Mouse (Mus musculus): ENCODE results near the gene Kirrel.

Kirrel gene

GRCm38 (mm10) chr3:87082235-87082634 is 92.3 kb downstream of the Kirrel start:
- in situ Hi-C loops (cut with MboI, MseI), result no loop called here

- in situ Hi-C loops (cut with MboI, MseI), result no loop called here
Observed at GRCm38 (mm10) chr3:87079751-87080150, 94.8 kb downstream of the Kirrel start.

GRCm38 (mm10) chr3:87079301-87079700 is 95.2 kb downstream of the Kirrel start:
- in situ Hi-C loops (cut with MboI, MseI), result no loop called here

GRCm38 (mm10) chr3:87077681-87078080 is 96.9 kb downstream of the Kirrel start:
- in situ Hi-C loops (cut with MboI, MseI), result no loop called here

- in situ Hi-C loops (cut with MboI, MseI), result no loop called here
Observed at GRCm38 (mm10) chr3:87076899-87077298, 97.6 kb downstream of the Kirrel start.

- in situ Hi-C loops (cut with MboI, MseI), result no loop called here
Observed at GRCm38 (mm10) chr3:87076161-87076560, 98.4 kb downstream of the Kirrel start.

- in situ Hi-C loops (cut with MboI, MseI), result no loop called here
Observed at GRCm38 (mm10) chr3:87072612-87073515, 101.7 kb downstream of the Kirrel start.

- in situ Hi-C loops (cut with MboI, MseI), result no loop called here
Observed at GRCm38 (mm10) chr3:87072191-87072590, 102.4 kb downstream of the Kirrel start.

GRCm38 (mm10) chr3:87067396-87067975 is 107.1 kb downstream of the Kirrel start:
- in situ Hi-C loops (cut with MboI, MseI), result no loop called here

- in situ Hi-C loops (cut with MboI, MseI), result no loop called here
Observed at GRCm38 (mm10) chr3:87053939-87054338, 120.6 kb downstream of the Kirrel start.

- in situ Hi-C loops (cut with MboI, MseI), result loop anchor here in 1 of 2 experiments (5.0 kb wide), 1 partner anchor 1060 kb away; no protein-coding TSS in a partner anchor
Observed at GRCm38 (mm10) chr3:87047801-87048200, 126.7 kb downstream of the Kirrel start.

- in situ Hi-C loops (cut with MboI, MseI), result no loop called here
Observed at GRCm38 (mm10) chr3:87041733-87042132, 132.8 kb downstream of the Kirrel start.

GRCm38 (mm10) chr3:87038500-87038899 is 136.0 kb downstream of the Kirrel start:
- in situ Hi-C loops (cut with MboI, MseI), result no loop called here

GRCm38 (mm10) chr3:87034061-87034460 is 140.5 kb downstream of the Kirrel start:
- in situ Hi-C loops (cut with MboI, MseI), result no loop called here

GRCm38 (mm10) chr3:87033357-87033756 is 141.2 kb downstream of the Kirrel start:
- in situ Hi-C loops (cut with MboI, MseI), result no loop called here

- in situ Hi-C loops (cut with MboI, MseI), result no loop called here
Observed at GRCm38 (mm10) chr3:87030855-87031254, 143.7 kb downstream of the Kirrel start.
